8 mouse cellular contexts compared by ENCODE assay signal in the genomic region with DNA sequence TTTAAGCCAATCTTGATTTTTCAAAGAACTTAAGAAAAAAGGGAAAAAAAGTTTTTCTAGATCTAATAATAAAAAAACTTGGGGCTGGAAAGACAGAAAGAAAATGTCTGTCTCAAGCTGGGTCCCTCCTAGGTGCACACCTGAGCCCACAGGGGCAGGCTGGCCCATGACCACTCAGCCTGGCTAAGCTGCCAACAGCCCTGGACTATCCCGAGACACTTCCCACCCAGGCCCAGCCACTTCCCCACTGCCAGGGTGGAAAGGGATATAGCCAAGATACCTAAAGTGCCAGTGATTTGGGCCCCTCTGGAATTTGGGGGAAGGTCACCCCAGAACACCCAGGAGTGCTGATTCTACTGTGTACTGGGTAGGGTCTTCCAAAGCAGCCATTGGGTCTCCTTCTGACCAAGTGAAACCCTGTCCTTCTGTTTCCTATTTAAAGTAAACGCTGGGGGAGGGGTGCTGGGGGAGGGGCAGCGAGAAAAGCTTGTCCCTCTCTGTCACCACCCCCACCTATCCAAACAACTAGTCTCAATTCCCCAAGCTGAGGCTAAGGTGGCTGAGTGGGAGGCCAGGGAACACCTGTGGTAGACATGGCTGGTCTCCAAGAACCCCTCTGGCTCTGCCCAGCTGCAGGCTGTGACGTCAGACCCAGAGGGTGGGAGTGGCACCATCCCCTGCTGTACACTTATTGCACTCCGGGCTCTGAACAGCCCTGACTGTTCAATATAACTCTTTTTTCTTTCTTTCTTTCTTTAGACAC.
DNase-seq lines count a peak whose midpoint lies in the region; ATAC-seq and TF ChIP-seq lines count a peak whose summit lies in the region.
"Had no signal": no experiment of that assay in that cellular context is flagged by ENCODE, and none has a peak within 500 bp of the region (broad histone marks: within the 10 kb centered on the region; RNA-seq: fewer than 3 reads in every experiment).

No protein-coding gene starts in this region.

- TF ChIP-seq CTCF in lung, embryonic 14.5 days (IDR thresholded peaks at IDR 0.05; ENCODE audit: low read depth) = no peak

- H3K27me3 ChIP-seq in lung, embryonic 14.5 days (ENCODE audit: insufficient read depth, low read length) = no peaks in the 10 kb centered on the region
- H3K27me3 ChIP-seq in limb, embryonic 15.5 days = no peaks in the 10 kb centered on the region

- no peaks in the 10 kb centered on the region for H3K9me3 ChIP-seq in lung, embryonic 14.5 days (ENCODE audit: low read depth, low read length)
- H3K9me3 ChIP-seq in limb, embryonic 15.5 days = no peaks in the 10 kb centered on the region
- H3K9me3 ChIP-seq: hindbrain, embryonic 13.5 days had no signal

- no peak overlapping the region for H3K9ac ChIP-seq in lung, embryonic 14.5 days
- no peak overlapping the region for H3K9ac ChIP-seq in limb, embryonic 15.5 days
- H3K9ac ChIP-seq: hindbrain, embryonic 13.5 days had no signal

- no peak overlapping the region for H3K4me3 ChIP-seq in lung, embryonic 14.5 days (ENCODE audit: low read depth, low read length)
- H3K4me3 ChIP-seq in limb, embryonic 15.5 days = no peak overlapping the region
- H3K4me3 ChIP-seq: hindbrain, embryonic 13.5 days had no signal

- peak; percentile 19; the same call in 1 of the 2 replicates for ATAC-seq in lung, embryonic 14.5 days (ENCODE audit: insufficient read depth)
- ATAC-seq in limb, embryonic 15.5 days (ENCODE audit: insufficient number of reproducible peaks, low FRiP score, low TSS enrichment, low read depth) = 0 out of 2 replicates have a peak, but pooled peaks have one; percentile 32

- H3K36me3 ChIP-seq in lung, embryonic 14.5 days (ENCODE audit: insufficient read depth) = no peaks in the 10 kb centered on the region
- H3K36me3 ChIP-seq in limb, embryonic 15.5 days = no peaks in the 10 kb centered on the region
- H3K36me3 ChIP-seq: hindbrain, embryonic 13.5 days had no signal

- peak; percentile 76 for DNase-seq in lung, embryonic 14.5 days
- no peak for DNase-seq in lung, postnatal 14 days
- peak; percentile 23 for DNase-seq in embryo, embryonic 9.5 days (ENCODE audit: extremely low spot score)
- peak; percentile 59 to 75 for DNase-seq in thymus, postnatal 36 days
- DNase-seq in c-Kit-positive CD71-positive TER-119-positive erythroid progenitor cells, embryonic 14.5 days (ENCODE audit: low spot score) = no peak
- DNase-seq in cerebellum, adult 9-10 months = no peak

- WGBS in lung, embryonic 14.5 days = 15% methylated on average over 5 of the region's 5 CpGs
- 14% methylated on average over 5 of the region's 5 CpGs for WGBS in limb, embryonic 15.5 days

- H3K4me2 ChIP-seq in lung, embryonic 14.5 days = no peak overlapping the region
- H3K4me2 ChIP-seq in limb, embryonic 15.5 days = no peak overlapping the region
- H3K4me2 ChIP-seq: hindbrain, embryonic 13.5 days had no signal

- H3K27ac ChIP-seq in lung, embryonic 14.5 days (ENCODE audit: low read depth) = peak overlapping the region; percentile 95
- peak overlapping the region; percentile 74 for H3K27ac ChIP-seq in limb, embryonic 15.5 days

- H3K4me1 ChIP-seq in lung, embryonic 14.5 days (ENCODE audit: insufficient read depth) = peaks cover 55% of the 10 kb centered on the region
- peaks cover 52% of the 10 kb centered on the region for H3K4me1 ChIP-seq in limb, embryonic 15.5 days

Comparison
In these comparisons a context has a peak if more than half of its experiments do, and no peak if none do; other contexts are left out.
1. DNase-seq: peak in lung, embryonic 14.5 days (single experiment), embryo, embryonic 9.5 days (single experiment) and thymus, postnatal 36 days (2 of 2); none in lung, postnatal 14 days (single experiment), c-Kit-positive CD71-positive TER-119-positive erythroid progenitor cells, embryonic 14.5 days (single experiment) and cerebellum, adult 9-10 months (single experiment).